Mouse (Mus musculus) macrophage (primary cell): ENCODE results near the gene Cdh16. TPM values are rescaled to one million over a fixed set of nuclear protein-coding genes. Genes with fewer than 3 reads are reported as not detected.
"Not testable (repeated sequence)": the region's sequence is repeated elsewhere in the genome, so short reads cannot be mapped to it uniquely, and the experiment has no call there.

Experiments used
- H3K27ac ChIP-seq: fragments of 350-480 bp; formaldehyde crosslinking; 2 replicates; pipeline ENCODE4 v1.9.0; 2021
- H3K36me3 ChIP-seq: fragments of 350-480 bp; formaldehyde crosslinking; 2 replicates; pipeline ENCODE4 v1.9.0; 2021; ENCODE audit errors: inconsistent target
- H3K4me3 ChIP-seq: fragments of 350-480 bp; formaldehyde crosslinking; 2 replicates; pipeline ENCODE4 v1.9.0; 2021; ENCODE audit errors: inconsistent target
- H3K79me2 ChIP-seq: fragments of 350-480 bp; formaldehyde crosslinking; 2 replicates; pipeline ENCODE4 v1.9.0; 2021; ENCODE audit errors: inconsistent target
- WGBS: methylation state at CpG from one replicate; pipeline ENCODE4 v1.1.7; 2026; ENCODE audit warnings: inconsistent platforms; ENCODE audit not compliant: missing documents; 5-methylcytosine and 5-hydroxymethylcytosine counted together
- polyA plus RNA-seq: library from polyadenylated mRNA; stranded (reverse); fragments of 250-400 nt; gene quantifications from 3 replicates; pipeline ENCODE4 v1.2.4, GENCODE M21; 2018; ENCODE audit warnings: inconsistent platforms

The Cdh16 gene
- polyA plus RNA-seq, 1 experiment from 2014 or later, result not detected

DNA sequence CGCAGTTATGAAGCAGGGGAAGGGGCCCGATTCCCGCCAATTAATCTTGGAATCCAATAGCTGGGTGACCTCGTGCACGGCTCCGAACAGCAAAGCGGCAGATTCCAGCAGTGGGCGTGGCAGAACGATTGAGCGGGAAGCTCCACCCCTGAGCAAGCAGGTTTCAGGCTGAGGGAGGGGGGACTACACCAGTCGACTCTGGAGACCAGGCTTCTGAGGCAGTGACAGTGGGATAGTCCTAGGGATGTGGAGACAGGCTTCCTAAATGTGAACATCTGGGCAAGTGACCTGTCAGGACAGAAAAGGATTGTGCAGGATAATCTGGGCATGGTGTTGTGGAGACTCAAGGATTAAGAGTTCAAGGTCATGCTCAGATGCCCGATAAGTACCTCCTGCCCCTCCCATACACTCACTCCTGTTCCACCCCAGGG is 22.2 kb downstream of the Cdh16 start:
- 9% methylated on average over 11 of the region's 12 CpGs for WGBS
- no peaks in the 10 kb centered on the region for H3K36me3 ChIP-seq
- H3K27ac ChIP-seq, result no peak overlapping the region
- H3K79me2 ChIP-seq, result peaks cover 10% of the 10 kb centered on the region; the same call in 1 of the 2 replicates
- no peak overlapping the region for H3K4me3 ChIP-seq

DNA sequence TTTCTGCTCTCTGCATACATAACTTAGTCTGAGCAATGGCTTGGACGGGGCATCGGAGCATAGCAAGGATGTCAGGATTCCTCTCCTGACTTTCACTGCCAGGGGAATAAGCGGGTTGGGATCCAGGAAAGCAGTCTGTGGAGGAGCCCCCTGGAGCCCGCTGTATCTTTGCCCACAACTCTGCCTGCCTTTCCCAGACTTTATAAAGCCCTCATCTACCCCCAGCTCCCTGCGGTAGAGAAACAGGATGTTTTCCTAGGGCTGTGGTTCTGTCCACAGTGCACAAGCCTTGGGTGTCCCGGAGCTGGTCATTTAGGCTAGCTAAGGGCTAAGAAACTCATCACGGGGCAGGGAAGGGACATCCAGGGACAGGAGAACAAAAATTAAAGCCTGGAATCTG is 22.8 kb downstream of the Cdh16 start:
- no peaks in the 10 kb centered on the region for H3K36me3 ChIP-seq

DNA sequence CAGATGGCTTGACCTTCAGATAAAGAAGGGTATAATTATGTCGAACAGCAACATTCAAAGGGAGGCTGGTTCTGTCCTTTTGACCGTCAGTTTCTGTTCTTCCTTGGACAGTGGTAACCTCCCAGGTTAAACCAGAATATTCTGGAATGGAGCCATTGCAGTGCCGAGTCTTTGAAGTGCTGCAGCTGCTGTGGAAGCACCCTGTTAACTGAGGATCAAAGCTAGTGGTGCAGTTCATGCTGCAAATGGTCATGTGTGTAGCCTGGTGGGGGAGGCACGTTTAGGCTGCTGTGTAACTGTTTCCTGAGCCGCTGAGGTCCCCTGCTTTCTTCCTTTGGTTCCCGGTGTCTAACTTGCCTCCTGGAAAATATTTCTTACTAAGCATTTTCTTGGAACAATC is 25.7 kb downstream of the Cdh16 start:
- Histone ChIP-seq H3K4me3 (no peak overlapping the region), H3K36me3 (peaks cover 16% of the 10 kb centered on the region), H3K27ac (no peak overlapping the region), H3K79me2 (peaks cover 41% of the 10 kb centered on the region)
- 81% methylated on average over 6 of the region's 6 CpGs for WGBS

More for the DNA sequence above, 22.8 kb downstream of the Cdh16 start:
- WGBS, result 63% methylated on average over 7 of the region's 7 CpGs
- Histone ChIP-seq H3K79me2 (peaks cover 16% of the 10 kb centered on the region; the same call in 1 of the 2 replicates), H3K4me3 (no peak overlapping the region), H3K27ac (no peak overlapping the region)

- Histone ChIP-seq H3K4me3 (no peak overlapping the region), H3K79me2 (peaks cover 49% of the 10 kb centered on the region), H3K27ac (no peak overlapping the region), H3K36me3 (peaks cover 16% of the 10 kb centered on the region)
- 98% methylated on average over 6 of the region's 6 CpGs for WGBS
Observed at GRCm38 (mm10) chr8:104597656-104598055, 26.5 kb downstream of the Cdh16 start.

GRCm38 (mm10) chr8:104595773-104596536 is 28.2 kb downstream of the Cdh16 start:
- Histone ChIP-seq H3K4me3 (no peak overlapping the region), H3K36me3 (peaks cover 16% of the 10 kb centered on the region), H3K27ac (no peak overlapping the region), H3K79me2 (peaks cover 60% of the 10 kb centered on the region)
- 15% methylated on average over 21 of the region's 21 CpGs for WGBS

DNA sequence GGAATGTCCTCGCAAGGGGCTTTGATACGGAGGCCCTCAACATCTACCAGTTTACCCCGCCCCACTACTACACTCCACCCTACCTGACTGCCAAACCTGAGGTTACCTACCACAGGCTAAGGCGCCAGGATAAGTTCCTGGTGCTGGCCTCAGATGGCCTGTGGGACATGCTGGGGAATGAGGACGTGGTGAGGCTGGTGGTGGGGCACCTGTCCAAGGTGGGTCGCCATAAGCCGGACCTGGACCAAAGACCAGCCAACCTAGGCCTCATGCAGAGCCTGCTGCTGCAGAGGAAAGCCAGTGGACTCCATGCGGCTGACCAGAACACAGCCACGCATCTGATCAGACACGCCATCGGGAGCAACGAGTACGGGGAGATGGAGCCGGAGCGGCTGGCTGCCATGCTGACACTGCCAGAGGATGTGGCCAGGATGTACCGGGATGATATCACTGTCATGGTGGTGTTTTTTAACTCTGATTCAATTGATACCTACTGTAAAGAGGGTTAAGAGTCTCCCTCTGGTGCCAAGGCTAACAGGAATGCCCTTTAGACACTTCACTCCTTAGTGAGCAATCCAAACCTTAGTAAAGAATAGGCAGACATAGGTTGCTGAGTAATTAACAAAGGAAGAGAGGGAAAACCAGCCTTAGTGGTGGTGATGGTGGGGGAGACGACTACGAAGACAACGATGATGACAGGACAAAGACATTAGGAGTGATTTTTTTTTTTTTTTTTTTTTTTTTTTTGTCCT is 29.4 kb downstream of the Cdh16 start:
- Histone ChIP-seq H3K4me3 (no peak overlapping the region), H3K79me2 (peaks cover 60% of the 10 kb centered on the region), H3K27ac (no peak overlapping the region), H3K36me3 (peaks cover 16% of the 10 kb centered on the region)
- 96% methylated on average over 19 of the region's 19 CpGs for WGBS

DNA sequence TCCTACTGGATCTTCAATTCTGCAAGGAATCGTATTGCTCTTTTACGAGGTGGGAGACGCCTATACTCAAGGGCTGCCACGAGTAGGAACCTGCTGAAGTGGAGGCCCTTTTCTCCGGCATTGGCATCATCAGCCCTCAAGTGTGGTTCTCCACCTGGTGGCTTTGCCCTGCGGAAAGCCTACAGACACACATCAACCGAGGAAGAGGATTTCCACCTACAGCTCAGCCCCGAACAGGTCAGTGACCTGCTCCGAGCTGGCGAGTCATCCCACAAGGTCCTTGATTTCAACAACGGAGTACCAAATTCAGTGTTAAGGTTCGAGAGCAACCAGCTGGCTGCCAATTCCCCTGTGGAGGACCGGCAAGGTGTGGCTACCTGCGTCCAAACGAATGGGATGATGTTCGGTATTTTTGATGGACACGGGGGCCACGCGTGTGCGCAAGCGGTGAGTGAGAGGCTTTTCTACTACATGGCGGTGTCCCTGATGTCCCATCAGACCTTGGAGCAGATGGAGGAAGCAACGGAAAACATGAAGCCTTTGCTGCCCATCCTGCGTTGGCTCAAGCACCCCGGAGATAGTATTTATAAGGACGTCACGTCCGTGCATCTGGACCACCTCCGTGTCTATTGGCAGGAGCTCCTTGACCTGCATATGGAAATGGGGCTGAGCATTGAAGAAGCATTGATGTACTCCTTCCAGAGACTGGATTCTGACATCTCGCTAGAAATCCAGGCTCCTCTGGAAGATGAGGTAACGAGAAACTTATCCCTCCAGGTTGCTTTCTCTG is 30.5 kb downstream of the Cdh16 start:
- peaks cover 16% of the 10 kb centered on the region for H3K36me3 ChIP-seq
- WGBS, result 95% methylated on average over 31 of the region's 31 CpGs
- H3K27ac ChIP-seq, result no peak overlapping the region
- H3K79me2 ChIP-seq, result peaks cover 60% of the 10 kb centered on the region
- H3K4me3 ChIP-seq, result no peak overlapping the region

- H3K79me2 ChIP-seq, result peaks cover 56% of the 10 kb centered on the region
- 0 out of 2 replicates have a peak overlapping the region, but pooled peaks have one; percentile 88 for H3K27ac ChIP-seq
- whole genome bisulfite sequencing, result 80% methylated on average over 6 of the region's 6 CpGs
- H3K36me3 ChIP-seq, result peaks cover 16% of the 10 kb centered on the region
- peak overlapping the region; percentile 72; the same call in 1 of the 2 replicates for H3K4me3 ChIP-seq
Observed at GRCm38 (mm10) chr8:104592566-104592965, 31.6 kb downstream of the Cdh16 start.

DNA sequence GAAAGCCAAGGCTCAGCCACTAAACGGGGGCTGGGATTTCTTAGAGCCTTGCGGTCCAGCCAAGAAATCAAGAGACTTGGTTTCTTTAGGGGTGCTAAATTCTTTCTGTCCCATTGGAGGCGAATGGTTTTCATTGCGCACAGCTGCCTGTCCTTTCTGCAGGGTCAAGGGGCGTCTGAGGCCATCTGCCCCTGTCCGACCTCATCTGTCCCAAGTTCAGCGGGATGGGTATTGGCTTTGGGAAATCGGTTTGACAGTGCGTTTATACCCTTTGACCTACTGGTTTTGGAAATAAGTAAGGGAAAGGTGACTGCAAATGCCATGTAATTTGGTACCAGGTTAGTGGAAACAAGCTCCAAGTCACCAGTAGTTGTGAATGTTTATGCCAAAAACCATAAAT is 32.3 kb downstream of the Cdh16 start:
- Histone ChIP-seq H3K27ac (peak overlapping the region; percentile 88), H3K79me2 (peaks cover 49% of the 10 kb centered on the region)
- 7% methylated on average over 9 of the region's 9 CpGs for WGBS

GRCm38 (mm10) chr8:104591133-104591834 is 32.9 kb downstream of the Cdh16 start, which contains the start of gene Pdp2:
Gene Pdp2 (plus strand): TSS chr8:104591451.
- peak within 1 kb of the TSS; percentile 88 for H3K27ac ChIP-seq
- peaks cover 43% of the 10 kb centered on the region for H3K79me2 ChIP-seq
- H3K36me3 ChIP-seq, result peaks cover 16% of the 10 kb centered on the region
- peak within 1 kb of the TSS; percentile 72 for H3K4me3 ChIP-seq
- 1% methylated on average over 42 of the region's 44 CpGs for WGBS

More for the DNA sequence above, 32.3 kb downstream of the Cdh16 start:
- Histone ChIP-seq H3K4me3 (peak overlapping the region; percentile 72), H3K36me3 (peaks cover 16% of the 10 kb centered on the region)

- Histone ChIP-seq H3K27ac (no peak overlapping the region), H3K4me3 (no peak overlapping the region), H3K79me2 (peaks cover 37% of the 10 kb centered on the region), H3K36me3 (peaks cover 16% of the 10 kb centered on the region)
- WGBS, result 95% methylated on average over 3 of the region's 3 CpGs
Observed at GRCm38 (mm10) chr8:104590284-104590683, 33.9 kb downstream of the Cdh16 start.

DNA sequence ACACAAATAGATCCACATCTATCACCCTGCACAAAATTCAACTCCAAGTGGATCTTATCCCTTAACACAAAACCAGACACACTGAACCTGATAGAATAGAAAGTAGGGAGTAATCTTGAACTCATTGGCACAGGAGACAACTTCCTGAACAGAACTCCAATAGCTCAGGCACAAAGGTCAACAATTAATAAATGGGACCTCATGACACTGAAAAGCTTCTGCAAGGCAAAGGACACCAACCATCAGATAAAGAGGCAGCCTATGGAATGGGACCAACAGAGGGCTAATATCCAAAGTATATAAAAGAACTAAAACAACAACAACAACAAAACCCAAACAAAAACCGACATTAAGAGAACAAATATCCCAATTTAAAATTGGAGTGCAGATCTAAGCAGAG is 39.7 kb downstream of the Cdh16 start:
- Histone ChIP-seq H3K4me3 (no peak overlapping the region), H3K79me2 (no peaks in the 10 kb centered on the region), H3K36me3 (no peaks in the 10 kb centered on the region), H3K27ac (no peak overlapping the region)
- WGBS, result 60% methylated on average over 1 of the region's 1 CpGs

DNA sequence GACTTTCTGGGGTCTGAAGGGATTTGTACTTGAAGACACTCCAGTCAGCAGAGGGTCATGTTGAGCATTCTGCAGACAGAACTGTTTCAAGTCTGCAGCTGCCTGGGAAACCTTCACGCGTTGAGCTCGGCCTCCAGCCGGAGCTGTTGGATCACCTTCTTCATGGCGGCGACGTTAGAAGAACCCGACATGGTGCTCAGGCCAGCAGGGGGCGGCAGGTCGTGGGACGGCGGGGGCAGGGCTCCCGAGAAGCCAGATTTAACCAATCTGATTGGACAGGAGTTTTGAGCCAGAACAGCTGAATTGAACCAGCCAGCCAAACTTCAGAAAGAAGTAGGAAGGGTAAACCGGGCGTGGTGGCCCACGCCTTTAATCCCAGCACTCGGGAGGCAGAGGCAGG is 46.6 kb downstream of the Cdh16 start:
- not testable (repeated sequence) for H3K27ac ChIP-seq, H3K36me3 ChIP-seq, H3K4me3 ChIP-seq, H3K79me2 ChIP-seq
- 80% methylated on average over 17 of the region's 17 CpGs for WGBS

GRCm38 (mm10) chr8:104576820-104577219 is 47.4 kb downstream of the Cdh16 start:
- WGBS, result 85% methylated on average over 3 of the region's 3 CpGs

More at GRCm38 (mm10) chr8:104576820-104577219, 47.4 kb downstream of the Cdh16 start:
- Histone ChIP-seq H3K36me3 (no peaks in the 10 kb centered on the region), H3K4me3 (no peak overlapping the region), H3K79me2 (no peaks in the 10 kb centered on the region), H3K27ac (no peak overlapping the region)
